Mouse (Mus musculus) brain, embryonic 14.5 days (tissue): Measurements from ENCODE around the gene Ubr2.

Source experiments
- CTCF ChIP-seq: fragments of 200-500 bp; IDR thresholded peaks from 2 replicates; pipeline ENCODE4 v1.5.1; 2012; ENCODE audit warnings: inconsistent platforms, mild to moderate bottlenecking, moderate library complexity, borderline replicate concordance; ENCODE audit not compliant: insufficient read depth, insufficient read length; ENCODE audit errors: extremely low read depth
- POLR2A ChIP-seq: fragments of 200-500 bp; IDR thresholded peaks from 2 replicates; pipeline ENCODE4 v1.6.1; 2012; ENCODE audit warnings: mild to moderate bottlenecking, inconsistent platforms, borderline replicate concordance; ENCODE audit not compliant: poor library complexity, insufficient read depth, insufficient read length, severe bottlenecking; ENCODE audit errors: extremely low read depth

GRCm38 (mm10) chr17:47024805-47025204 is 14.4 kb upstream of the Ubr2 start:
- no peak for TF ChIP-seq CTCF
- no peak for TF ChIP-seq POLR2A
